Mouse (Mus musculus) brown adipose tissue, adult 24 weeks (tissue): Measurements from ENCODE around the gene Glipr1l1. TPM values are rescaled to one million over a fixed set of nuclear protein-coding genes. Genes with fewer than 3 reads are reported as not detected.

Source experiments
- polyA plus RNA-seq: library from polyadenylated mRNA; stranded (reverse); fragments of >200 nt; gene quantifications from 2 replicates; pipeline ENCODE4 v1.2.4, GENCODE M21; 2012; ENCODE audit not compliant: missing spikeins, insufficient read depth, insufficient read length

The Glipr1l1 gene
- polyA plus RNA-seq, 1 experiment = not detected

Other genes with a start within 250 kb of the Glipr1l1 start
- gene Krr1, start 87.5 kb upstream of the Glipr1l1 start, polyA plus RNA-seq = 16.0 and 17.2 TPM in 2 replicates
- gene Glipr1, start 57.6 kb upstream of the Glipr1l1 start, polyA plus RNA-seq = 1.7 and 4.0 TPM in 2 replicates
- gene Glipr1l2, start 23.2 kb downstream of the Glipr1l1 start, polyA plus RNA-seq = not detected in 2 replicates
- gene Glipr1l3, start 100.1 kb downstream of the Glipr1l1 start, polyA plus RNA-seq = not detected in 2 replicates
- not detected in 2 replicates for gene Caps2, start 103.4 kb downstream of the Glipr1l1 start, polyA plus RNA-seq
- 0.38 TPM in 1 of 2 replicates, not detected in the other for gene Kcnc2, start 210.9 kb downstream of the Glipr1l1 start, polyA plus RNA-seq